9 mouse cellular contexts compared by ENCODE assay signal in the genomic region with DNA sequence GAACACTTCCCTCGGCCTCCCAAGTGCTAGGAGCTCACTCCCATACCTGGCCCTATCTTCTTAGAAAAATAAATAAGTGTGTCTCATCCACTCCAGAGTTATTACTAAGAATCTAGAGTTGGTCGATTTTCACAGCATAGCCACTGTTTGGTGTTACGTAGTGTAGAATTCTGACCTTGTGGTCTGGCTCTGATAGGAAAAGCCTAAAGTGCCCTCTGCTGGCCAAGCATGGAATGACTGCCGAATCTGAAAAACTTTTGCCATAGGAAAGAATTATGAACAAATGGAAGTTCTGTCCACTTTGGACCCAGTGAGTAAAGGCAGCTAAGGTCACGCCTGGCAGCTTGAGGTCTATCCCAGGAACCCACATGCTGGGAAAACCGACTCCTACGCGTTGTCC. TPM values are rescaled to one million over a fixed set of nuclear protein-coding genes. Genes with fewer than 3 reads are reported as not detected.
DNase-seq lines count a peak whose midpoint lies in the region; ATAC-seq lines count a peak whose summit lies in the region.
"Had no signal": no experiment of that assay in that cellular context is flagged by ENCODE, and none has a peak within 500 bp of the region (broad histone marks: within the 10 kb centered on the region; RNA-seq: fewer than 3 reads in every experiment).

No protein-coding gene starts in this region.

- no peaks in the 10 kb centered on the region for H3K27me3 ChIP-seq in neural tube, embryonic 15.5 days (replicated peaks)
- no peaks in the 10 kb centered on the region for H3K27me3 ChIP-seq in liver, embryonic 11.5 days (replicated peaks; ENCODE audit: control insufficient read depth, insufficient read depth, low read length)

- DNase-seq in neural tube, embryonic 10.5 days (ENCODE audit: extremely low spot score, low spot score): peak; percentile 79
- peak; percentile 66 for DNase-seq in c-Kit-positive CD71-negative TER-119-negative erythroid progenitor cells, embryonic 14.5 days (ENCODE audit: low read depth)
- peak; percentile 45 to 91 for DNase-seq in frontal cortex, adult 2 months (ENCODE audit: extremely low spot score in 1 of 2, low spot score in 1 of 2)
- peak; percentile 89 for DNase-seq in kidney, adult 9 months
- DNase-seq in liver, embryonic 11.5 days (ENCODE audit: low spot score): peak; percentile 60
- peak; percentile 82 for DNase-seq in retina, postnatal 1 day
- peak; percentile 61 for DNase-seq in urinary bladder, adult 2 months (ENCODE audit: low spot score)

- no peak overlapping the region for H3K4me3 ChIP-seq in neural tube, embryonic 15.5 days (replicated peaks)
- no peak overlapping the region for H3K4me3 ChIP-seq in liver, embryonic 11.5 days (ENCODE audit: low read depth, low read length)
- H3K4me3 ChIP-seq: heart, embryonic 13.5 days had no signal

- no peak for ATAC-seq in neural tube, embryonic 15.5 days (ENCODE audit: low FRiP score)
- no peak for ATAC-seq in liver, embryonic 11.5 days (replicated peaks; ENCODE audit: low FRiP score)

- WGBS in neural tube, embryonic 15.5 days: 29% methylated on average over 8 of the region's 8 CpGs
- WGBS in liver, embryonic 11.5 days: 28% methylated on average over 8 of the region's 8 CpGs

- no peak overlapping the region for H3K27ac ChIP-seq in neural tube, embryonic 15.5 days (replicated peaks)
- no peak overlapping the region for H3K27ac ChIP-seq in liver, embryonic 11.5 days (ENCODE audit: low read depth, low read length)
- H3K27ac ChIP-seq: heart, embryonic 13.5 days had no signal

- H3K4me2 ChIP-seq in neural tube, embryonic 15.5 days: no peak overlapping the region
- no peak overlapping the region for H3K4me2 ChIP-seq in liver, embryonic 11.5 days
- H3K4me2 ChIP-seq: heart, embryonic 13.5 days had no signal

- no peaks in the 10 kb centered on the region for H3K9me3 ChIP-seq in neural tube, embryonic 15.5 days (replicated peaks)
- H3K9me3 ChIP-seq in liver, embryonic 11.5 days (ENCODE audit: control insufficient read depth, low read length): no peaks in the 10 kb centered on the region
- H3K9me3 ChIP-seq: heart, embryonic 13.5 days had no signal

- peaks cover 7% of the 10 kb centered on the region; the same call in 1 of the 2 replicates for H3K36me3 ChIP-seq in neural tube, embryonic 15.5 days
- no peaks in the 10 kb centered on the region for H3K36me3 ChIP-seq in liver, embryonic 11.5 days (ENCODE audit: control insufficient read depth, insufficient read depth, low read length)

- peaks cover 6% of the 10 kb centered on the region for H3K4me1 ChIP-seq in neural tube, embryonic 15.5 days
- H3K4me1 ChIP-seq in liver, embryonic 11.5 days (replicated peaks; ENCODE audit: control insufficient read depth, insufficient read depth, low read length): peaks cover 4% of the 10 kb centered on the region; the same call in 1 of the 2 replicates

- no peak overlapping the region for H3K9ac ChIP-seq in neural tube, embryonic 15.5 days (replicated peaks)
- no peak overlapping the region for H3K9ac ChIP-seq in liver, embryonic 11.5 days (ENCODE audit: low read depth, low read length)
- H3K9ac ChIP-seq: heart, embryonic 13.5 days had no signal

RNA-seq across cellular contexts. Expression of a gene that starts 5.3 kb away (rescaled TPM):
- 14.9 and 16.4 TPM in 2 replicates for polyA plus RNA-seq in neural tube, embryonic 15.5 days (2015; fragmentation: Nextera tagmentation; extraction: Ambion mirVana)
- 8.4 and 10.7 TPM in 2 replicates for polyA plus RNA-seq in frontal cortex, adult 2 months (2012; rRNA removed)
- polyA plus RNA-seq in liver, embryonic 11.5 days (2014; fragmentation: Nextera tagmentation; extraction: Ambion mirVana): 8.5 TPM in 2 replicates
- polyA plus RNA-seq in urinary bladder, adult 2 months (2012; rRNA removed): 4.2 and 4.5 TPM in 2 replicates

RNA-seq across cellular contexts. Expression of a gene that starts 32.2 kb away (rescaled TPM):
- polyA plus RNA-seq in neural tube, embryonic 15.5 days (2015; fragmentation: Nextera tagmentation; extraction: Ambion mirVana): 38.9 and 42.0 TPM in 2 replicates
- 36.0 and 43.2 TPM in 2 replicates for polyA plus RNA-seq in frontal cortex, adult 2 months (2012; rRNA removed)
- polyA plus RNA-seq in liver, embryonic 11.5 days (2014; fragmentation: Nextera tagmentation; extraction: Ambion mirVana): 39.6 and 41.1 TPM in 2 replicates
- 64.4 and 70.6 TPM in 2 replicates for polyA plus RNA-seq in urinary bladder, adult 2 months (2012; rRNA removed)
